Mouse (Mus musculus) thymus, postnatal 4 days (tissue): ENCODE measurements around the gene Tnfrsf1a.

ENCODE experiments used
- DNase-seq: peaks from one replicate; pipeline ENCODE4 v3.0.0; 2021

Tnfrsf1a gene

GRCm38 (mm10) chr6:125355197-125355741 lies 6.1 kb downstream of the Tnfrsf1a start:
- DNase-seq: peak; percentile 82

GRCm38 (mm10) chr6:125356264-125356663 lies 7.1 kb downstream of the Tnfrsf1a start:
- no peak for DNase-seq

GRCm38 (mm10) chr6:125357334-125357733 lies 8.2 kb downstream of the Tnfrsf1a start:
- DNase-seq: no peak

- no peak for DNase-seq
These were observed 10.8 kb downstream of the Tnfrsf1a start for GRCm38 (mm10) chr6:125359999-125360398.

GRCm38 (mm10) chr6:125360846-125361245 lies 11.7 kb downstream of the Tnfrsf1a start:
- no peak for DNase-seq

- peak; percentile 54 for DNase-seq
These were observed 12.5 kb downstream of the Tnfrsf1a start for GRCm38 (mm10) chr6:125361467-125362291.

- DNase-seq: no peak
These were observed 13.9 kb downstream of the Tnfrsf1a start for GRCm38 (mm10) chr6:125363021-125363420.

- DNase-seq: no peak
These were observed 14.5 kb downstream of the Tnfrsf1a start for GRCm38 (mm10) chr6:125363451-125364242.

GRCm38 (mm10) chr6:125364448-125364847 lies 15.3 kb downstream of the Tnfrsf1a start:
- DNase-seq: peak; percentile 53

- no peak for DNase-seq
These were observed 16.4 kb downstream of the Tnfrsf1a start for GRCm38 (mm10) chr6:125365522-125365921.

GRCm38 (mm10) chr6:125366133-125366532 lies 17.0 kb downstream of the Tnfrsf1a start:
- no peak for DNase-seq

GRCm38 (mm10) chr6:125367758-125368371 lies 18.7 kb downstream of the Tnfrsf1a start:
- peak; percentile 56 for DNase-seq

- DNase-seq: no peak
These were observed 27.9 kb downstream of the Tnfrsf1a start for GRCm38 (mm10) chr6:125377042-125377441.

- peak; percentile 94 for DNase-seq
These were observed 28.7 kb downstream of the Tnfrsf1a start for GRCm38 (mm10) chr6:125377582-125378451.

GRCm38 (mm10) chr6:125378621-125379020 lies 29.5 kb downstream of the Tnfrsf1a start:
- DNase-seq: no peak

GRCm38 (mm10) chr6:125379781-125380180 lies 30.6 kb downstream of the Tnfrsf1a start:
- DNase-seq: no peak

GRCm38 (mm10) chr6:125380372-125381360 lies 31.5 kb downstream of the Tnfrsf1a start, which contains the start of gene Plekhg6:
TSS of gene Plekhg6 (minus strand) at chr6:125380793.
- peak; percentile 36 for DNase-seq

GRCm38 (mm10) chr6:125382024-125382423 lies 32.9 kb downstream of the Tnfrsf1a start:
- DNase-seq: no peak

- DNase-seq: peak; percentile 64
These were observed 36.2 kb downstream of the Tnfrsf1a start for GRCm38 (mm10) chr6:125385066-125385974.

GRCm38 (mm10) chr6:125386080-125386479 lies 36.9 kb downstream of the Tnfrsf1a start:
- DNase-seq: no peak
